Mouse (Mus musculus) forebrain, embryonic 13.5 days (tissue): ENCODE measurements at regions not wholly inside any gene's neighbourhood (a gene's known extent, or its start where the extent isn't known, plus 50 kb on each side); places are given as distances from the start of the nearest gene placed in this dataset.
"Not testable (repeated sequence)": the region's sequence is repeated elsewhere in the genome, so short reads cannot be mapped to it uniquely, and the experiment has no call there.

Experiments used
- ATAC-seq: fragments of 200-750 bp; cut with Nextera tagmentation; 2 replicates; pipeline ENCODE4 v1.8.0; 2017
- H3K27ac ChIP-seq: fragments of 300-500 bp; sonication (generic); 2 replicates; pipeline ENCODE4 v1.5.1; 2015; ENCODE audit warnings: inconsistent platforms, mild to moderate bottlenecking, moderate library complexity
- H3K27me3 ChIP-seq: fragments of 300-500 bp; sonication (generic); 2 replicates; pipeline ENCODE4 v1.6.1; 2015; ENCODE audit warnings: mild to moderate bottlenecking, inconsistent platforms
- H3K36me3 ChIP-seq: fragments of 300-500 bp; sonication (generic); 2 replicates; pipeline ENCODE4 v1.6.1; 2015; ENCODE audit warnings: mild to moderate bottlenecking, inconsistent platforms; ENCODE audit not compliant: poor library complexity, severe bottlenecking
- H3K4me1 ChIP-seq: fragments of 300-500 bp; sonication (generic); 2 replicates; pipeline ENCODE4 v1.6.1; 2015; ENCODE audit warnings: inconsistent platforms
- H3K4me2 ChIP-seq: fragments of 300-500 bp; sonication (generic); 2 replicates; pipeline ENCODE4 v1.6.1; 2015; ENCODE audit warnings: inconsistent platforms, mild to moderate bottlenecking, moderate library complexity
- H3K4me3 ChIP-seq: fragments of 300-500 bp; sonication (generic); 2 replicates; pipeline ENCODE4 v1.5.1; 2015; ENCODE audit warnings: mild to moderate bottlenecking, inconsistent platforms
- H3K9ac ChIP-seq: fragments of 300-500 bp; sonication (generic); 2 replicates; pipeline ENCODE4 v1.6.1; 2015; ENCODE audit warnings: mild to moderate bottlenecking, inconsistent platforms
- H3K9me3 ChIP-seq: fragments of 300-500 bp; sonication (generic); replicated peaks from 2 replicates; pipeline ENCODE4 v1.6.1; 2016; ENCODE audit warnings: inconsistent platforms
- WGBS: fragments of 180-500 bp; shearing (Covaris S2); methylation state at CpG from one replicate; pipeline ENCODE4 v1.1.7; 2015; 5-methylcytosine and 5-hydroxymethylcytosine counted together

DNA sequence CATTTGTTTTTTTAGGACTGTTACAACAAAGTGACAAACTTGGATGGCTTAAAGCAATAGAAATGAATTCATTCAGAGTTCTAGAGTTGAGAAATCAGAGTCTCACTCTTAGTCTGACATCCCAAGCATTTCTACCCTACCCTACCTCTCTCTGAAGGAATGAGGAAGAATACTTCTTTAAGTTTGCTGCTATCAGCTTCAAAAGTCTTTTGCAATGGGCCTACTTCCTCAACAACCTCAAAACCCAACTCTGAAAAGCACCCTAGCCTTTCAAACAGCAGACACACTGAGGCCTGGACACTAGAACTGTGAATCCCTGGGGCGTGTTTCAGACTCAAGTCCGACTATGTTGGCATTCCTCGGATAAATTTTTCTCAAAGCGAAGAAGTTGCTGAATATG lies 77.0 kb upstream of the Emcn start:
- H3K9ac ChIP-seq, result no peak overlapping the region
- no peak overlapping the region for H3K4me2 ChIP-seq
- no peaks in the 10 kb centered on the region for H3K9me3 ChIP-seq
- H3K27ac ChIP-seq, result no peak overlapping the region
- no peak overlapping the region for H3K4me3 ChIP-seq
- H3K4me1 ChIP-seq, result no peaks in the 10 kb centered on the region
- no peak for ATAC-seq
- H3K27me3 ChIP-seq, result no peaks in the 10 kb centered on the region
- 89% methylated on average over 4 of the region's 4 CpGs for WGBS
- no peaks in the 10 kb centered on the region for H3K36me3 ChIP-seq

- no peak for ATAC-seq
- Histone ChIP-seq H3K4me1 (no peaks in the 10 kb centered on the region), H3K9ac (no peak overlapping the region), H3K9me3 (no peaks in the 10 kb centered on the region), H3K4me2 (no peak overlapping the region), H3K4me3 (no peak overlapping the region), H3K27ac (no peak overlapping the region), H3K27me3 (no peaks in the 10 kb centered on the region), H3K36me3 (no peaks in the 10 kb centered on the region)
- WGBS, result 79% methylated on average over 1 of the region's 1 CpGs
These were observed 73.1 kb upstream of the Emcn start for GRCm38 (mm10) chr3:137267752-137268151.

- no peaks in the 10 kb centered on the region for H3K27me3 ChIP-seq
- peaks cover 8% of the 10 kb centered on the region; the same call in 1 of the 2 replicates for H3K4me1 ChIP-seq
- no peak overlapping the region for H3K9ac ChIP-seq
- no peak overlapping the region for H3K4me2 ChIP-seq
- H3K4me3 ChIP-seq, result no peak overlapping the region
- H3K27ac ChIP-seq, result no peak overlapping the region
- no peaks in the 10 kb centered on the region for H3K36me3 ChIP-seq
- no peaks in the 10 kb centered on the region for H3K9me3 ChIP-seq
- 86% methylated on average over 8 of the region's 8 CpGs for WGBS
- ATAC-seq, result no peak
These were observed 65.4 kb upstream of the Emcn start for GRCm38 (mm10) chr3:137275444-137275843.

GRCm38 (mm10) chr3:137279284-137279683 lies 61.6 kb upstream of the Emcn start:
- Histone ChIP-seq H3K4me1 (peaks cover 8% of the 10 kb centered on the region; the same call in 1 of the 2 replicates), H3K9me3 (no peaks in the 10 kb centered on the region), H3K4me2 (no peak overlapping the region), H3K36me3 (no peaks in the 10 kb centered on the region), H3K9ac (no peak overlapping the region), H3K4me3 (no peak overlapping the region), H3K27me3 (no peaks in the 10 kb centered on the region), H3K27ac (no peak overlapping the region)
- ATAC-seq, result peak; percentile 43; the same call in 1 of the 2 replicates
- WGBS, result 53% methylated on average over 1 of the region's 1 CpGs

DNA sequence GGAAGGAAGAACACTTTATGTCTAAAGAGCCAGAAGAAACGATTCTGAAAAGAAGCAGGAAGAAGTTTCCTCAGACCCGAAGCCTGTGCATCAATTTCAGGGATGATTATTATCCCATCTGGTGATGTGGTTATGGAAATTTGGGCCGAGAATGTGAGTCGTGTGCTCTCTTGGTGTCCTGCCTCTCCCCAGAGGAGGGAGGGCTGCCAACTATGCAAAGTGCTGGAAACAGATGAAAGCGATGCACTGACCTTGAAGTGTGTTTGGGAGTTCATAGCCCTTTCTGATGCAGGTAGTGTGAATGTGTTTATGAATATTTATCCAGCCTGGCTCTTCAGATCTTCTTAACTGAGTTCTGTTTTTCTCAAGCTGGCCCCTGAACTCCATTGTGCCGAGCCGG lies 59.8 kb upstream of the Emcn start:
- Histone ChIP-seq H3K27ac (no peak overlapping the region), H3K27me3 (no peaks in the 10 kb centered on the region), H3K9ac (no peak overlapping the region), H3K36me3 (no peaks in the 10 kb centered on the region), H3K4me2 (no peak overlapping the region), H3K9me3 (no peaks in the 10 kb centered on the region), H3K4me3 (no peak overlapping the region), H3K4me1 (peaks cover 8% of the 10 kb centered on the region; the same call in 1 of the 2 replicates)
- WGBS, result 78% methylated on average over 7 of the region's 7 CpGs
- 0 out of 2 replicates have a peak, but pooled peaks have one; percentile 30 for ATAC-seq

GRCm38 (mm10) chr3:137287558-137287957 lies 53.3 kb upstream of the Emcn start:
- H3K4me3 ChIP-seq, H3K9ac ChIP-seq, H3K4me1 ChIP-seq, H3K9me3 ChIP-seq, ATAC-seq, H3K27ac ChIP-seq, H3K4me2 ChIP-seq, H3K27me3 ChIP-seq, H3K36me3 ChIP-seq: not testable (repeated sequence)
- 95% methylated on average over 11 of the region's 11 CpGs for WGBS

GRCm38 (mm10) chr3:137288301-137288942 lies 52.4 kb upstream of the Emcn start:
- Histone ChIP-seq H3K36me3 (no peaks in the 10 kb centered on the region), H3K4me3 (no peak overlapping the region), H3K4me2 (no peak overlapping the region), H3K4me1 (no peaks in the 10 kb centered on the region), H3K27me3 (no peaks in the 10 kb centered on the region), H3K9me3 (no peaks in the 10 kb centered on the region), H3K9ac (no peak overlapping the region), H3K27ac (no peak overlapping the region)
- ATAC-seq, result no peak
- 84% methylated on average over 7 of the region's 7 CpGs for WGBS

DNA sequence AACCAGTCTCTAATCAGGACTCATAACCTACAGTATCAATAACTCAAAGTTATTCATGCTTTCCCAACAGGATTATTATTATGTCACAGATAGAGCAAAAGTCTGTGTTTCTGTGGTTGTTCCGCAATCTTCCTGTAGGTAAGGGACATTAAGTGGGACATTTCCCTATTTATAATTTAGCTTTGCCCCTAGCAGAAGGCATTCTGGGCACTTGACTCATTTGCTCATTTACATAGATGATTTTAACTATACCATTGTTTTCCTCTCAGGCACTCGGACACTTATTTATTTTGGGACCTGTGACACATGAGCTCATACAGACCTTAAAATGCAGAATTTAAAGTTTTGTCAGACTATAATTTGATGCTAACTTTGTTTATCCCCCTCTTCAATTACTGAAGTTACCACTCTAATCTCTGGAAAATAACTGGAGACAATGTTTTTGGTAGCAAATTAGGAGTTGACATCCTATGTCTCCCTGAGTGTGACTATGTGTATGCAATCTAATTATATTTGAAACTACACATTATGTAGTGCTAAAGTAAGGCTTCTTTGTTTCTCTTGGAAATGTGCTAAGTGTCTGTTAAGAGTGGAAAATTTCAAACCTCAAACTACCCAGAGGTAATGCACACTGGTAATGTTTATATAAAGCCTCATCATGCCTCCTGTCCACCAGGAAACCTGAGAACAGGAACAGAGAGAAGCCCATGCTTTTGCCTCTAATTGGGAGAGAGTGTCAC lies 51.8 kb upstream of the Emcn start:
- H3K36me3 ChIP-seq, result no peaks in the 10 kb centered on the region
- ATAC-seq, result 0 out of 2 replicates have a peak, but pooled peaks have one; percentile 24
- H3K27ac ChIP-seq, result no peak overlapping the region
- H3K27me3 ChIP-seq, result no peaks in the 10 kb centered on the region
- WGBS, result 79% methylated on average over 2 of the region's 2 CpGs
- H3K4me1 ChIP-seq, result no peaks in the 10 kb centered on the region
- no peak overlapping the region for H3K4me3 ChIP-seq
- no peak overlapping the region for H3K4me2 ChIP-seq
- H3K9ac ChIP-seq, result no peak overlapping the region
- no peaks in the 10 kb centered on the region for H3K9me3 ChIP-seq

DNA sequence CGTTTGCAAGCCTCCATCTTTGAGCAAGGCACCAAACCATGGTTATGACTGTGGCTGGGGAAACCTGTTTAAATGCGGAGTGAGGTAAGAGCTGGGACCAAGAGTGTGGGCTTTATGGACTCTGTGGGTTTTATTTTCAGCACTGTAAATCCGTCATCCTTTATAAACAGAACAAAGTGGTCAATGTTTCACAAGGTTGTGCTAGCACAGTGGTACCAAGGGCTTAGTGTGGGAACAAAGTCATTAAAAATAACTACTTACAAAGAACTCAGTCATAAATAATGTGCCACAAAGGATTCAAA lies 51.2 kb upstream of the Emcn start:
- Histone ChIP-seq H3K9me3 (no peaks in the 10 kb centered on the region), H3K36me3 (no peaks in the 10 kb centered on the region), H3K9ac (no peak overlapping the region), H3K4me1 (no peaks in the 10 kb centered on the region), H3K27me3 (no peaks in the 10 kb centered on the region), H3K4me3 (no peak overlapping the region), H3K4me2 (no peak overlapping the region), H3K27ac (no peak overlapping the region)
- 65% methylated on average over 3 of the region's 3 CpGs for WGBS
- ATAC-seq, result 0 out of 2 replicates have a peak, but pooled peaks have one; percentile 8
